Mouse (Mus musculus) limb, embryonic 14.5 days (tissue): ENCODE data around the gene Pde1a. TPM values are rescaled to one million over a fixed set of nuclear protein-coding genes. Genes with fewer than 3 reads are reported as not detected.
A peak's percentile ranks its signal among the peaks of the same experiment; 100 is the strongest.

ENCODE experiments used
- ATAC-seq: fragments of 200-750 bp; cut with Nextera tagmentation; 2 replicates; pipeline ENCODE4 v1.8.0; 2017; ENCODE audit warnings: low read depth, moderate number of reproducible peaks, moderate TSS enrichment; ENCODE audit not compliant: low FRiP score
- DNase-seq: peaks from one replicate; pipeline ENCODE4 v3.0.0-alpha.2; 2015; ENCODE audit warnings: low spot score
- H3K27ac ChIP-seq: fragments of 300-500 bp; sonication (generic); replicated peaks from 2 replicates; pipeline ENCODE4 v1.5.1; 2014; ENCODE audit warnings: low read depth, mild to moderate bottlenecking, low read length, moderate library complexity, mixed read lengths
- H3K27me3 ChIP-seq: fragments of 300-500 bp; sonication (generic); 2 replicates; pipeline ENCODE4 v1.6.1; 2014; ENCODE audit warnings: low read length, mixed read lengths; ENCODE audit not compliant: control insufficient read depth, insufficient read depth
- H3K36me3 ChIP-seq: fragments of 300-500 bp; sonication (generic); 2 replicates; pipeline ENCODE4 v1.6.1; 2014; ENCODE audit warnings: mild to moderate bottlenecking, low read length, moderate library complexity, mixed read lengths; ENCODE audit not compliant: control insufficient read depth, insufficient read depth
- H3K4me1 ChIP-seq: fragments of 300-500 bp; sonication (generic); 2 replicates; pipeline ENCODE4 v1.6.1; 2014; ENCODE audit warnings: antibody characterized with exemption, low read length, mixed read lengths; ENCODE audit not compliant: control insufficient read depth, insufficient read depth
- H3K4me2 ChIP-seq: fragments of 300-500 bp; sonication (generic); replicated peaks from 2 replicates; pipeline ENCODE4 v1.6.1; 2014; ENCODE audit warnings: low read depth, mild to moderate bottlenecking, low read length, moderate library complexity; ENCODE audit not compliant: severe bottlenecking
- H3K4me3 ChIP-seq: fragments of 300-500 bp; sonication (generic); replicated peaks from 2 replicates; pipeline ENCODE4 v1.5.1; 2014; ENCODE audit warnings: low read length
- H3K9ac ChIP-seq: fragments of 300-500 bp; sonication (generic); 2 replicates; pipeline ENCODE4 v1.6.1; 2014; ENCODE audit warnings: mild to moderate bottlenecking, low read depth, low read length, moderate library complexity; ENCODE audit not compliant: severe bottlenecking
- H3K9me3 ChIP-seq: fragments of 300-500 bp; sonication (generic); 2 replicates; pipeline ENCODE4 v1.6.1; 2016; ENCODE audit warnings: low read length; ENCODE audit not compliant: control insufficient read depth
- POLR2A ChIP-seq: fragments of 200-500 bp; IDR thresholded peaks from 2 replicates; pipeline ENCODE4 v1.8.0; 2012; ENCODE audit warnings: inconsistent platforms, mild to moderate bottlenecking, moderate library complexity, borderline replicate concordance; ENCODE audit not compliant: insufficient read depth, insufficient read length; ENCODE audit errors: extremely low read depth
- WGBS: fragments of 180-500 bp; shearing (Covaris S2); extraction: QIAGEN DNeasy Blood & Tissue Kit; methylation state at CpG from one replicate; pipeline ENCODE4 v1.1.7; 2014; 5-methylcytosine and 5-hydroxymethylcytosine counted together
- polyA plus RNA-seq, 2 experiments: library from polyadenylated mRNA; depleted of rRNA in 1 of 2; stranded (reverse) in 1 of 2; unstranded in 1 of 2; fragments of >200 nt; fragmentation: Nextera tagmentation in 1 of 2; extraction: Ambion mirVana in 1 of 2; gene quantifications; 2 replicates each; pipeline versions ENCODE4 v1.2.1 to v1.2.3; 2012 to 2014

Gene Pde1a
- polyA plus RNA-seq, 2 experiments, result 3.0 to 5.6 TPM

- no peaks in the 10 kb centered on the region for H3K4me1 ChIP-seq
- WGBS, result 72% methylated on average over 2 of the region's 2 CpGs
Observed at GRCm38 (mm10) chr2:80086891-80087290, 42.4 kb downstream of the Pde1a start.

DNA sequence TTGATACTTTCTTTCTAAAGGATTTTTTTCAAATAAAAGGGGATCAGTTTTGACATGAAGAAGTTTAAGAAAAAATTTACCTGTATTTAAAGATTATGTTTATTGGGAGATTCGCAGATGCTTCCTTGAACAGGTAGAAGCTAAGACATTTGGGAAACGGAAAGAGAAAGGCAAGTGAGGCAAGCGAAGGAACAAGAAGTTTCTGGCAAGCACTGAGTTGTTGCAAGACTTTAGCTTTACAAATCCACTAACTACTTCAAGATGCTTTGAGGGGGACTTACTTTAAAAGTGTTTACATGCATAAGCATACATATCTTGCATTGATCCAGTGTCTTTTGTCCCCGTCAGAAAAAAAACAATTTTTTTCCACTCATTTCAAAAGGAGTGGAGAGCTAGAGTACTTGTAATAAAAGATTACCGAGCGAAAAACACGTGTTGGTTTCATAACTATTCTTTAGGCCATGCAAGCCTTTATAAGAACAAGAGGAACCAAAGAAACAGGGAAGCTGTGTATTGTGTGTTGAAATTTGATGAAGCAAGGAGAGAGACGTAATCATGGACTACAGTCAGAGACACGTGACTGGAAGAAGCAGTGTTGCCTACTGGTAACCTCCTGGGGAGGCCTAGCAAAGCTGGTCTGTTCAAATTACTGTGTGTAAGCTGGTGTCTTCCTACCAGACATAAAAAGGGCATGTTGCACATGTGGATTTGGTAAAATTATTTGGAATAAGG lies 49.0 kb downstream of the Pde1a start:
- no peak for DNase-seq
- no peak for TF ChIP-seq POLR2A
- H3K4me1 ChIP-seq, result no peaks in the 10 kb centered on the region
- no peak for ATAC-seq
- H3K36me3 ChIP-seq, result no peaks in the 10 kb centered on the region
- H3K9ac ChIP-seq, result no peak overlapping the region
- no peak overlapping the region for H3K27ac ChIP-seq
- no peak overlapping the region for H3K4me3 ChIP-seq
- H3K27me3 ChIP-seq, result no peaks in the 10 kb centered on the region
- H3K4me2 ChIP-seq, result no peak overlapping the region
- no peaks in the 10 kb centered on the region for H3K9me3 ChIP-seq
- WGBS, result 74% methylated on average over 9 of the region's 9 CpGs

More at GRCm38 (mm10) chr2:80086891-80087290, 42.4 kb downstream of the Pde1a start:
- Histone ChIP-seq H3K4me3 (no peak overlapping the region), H3K9ac (no peak overlapping the region), H3K27me3 (no peaks in the 10 kb centered on the region), H3K4me2 (no peak overlapping the region), H3K9me3 (no peaks in the 10 kb centered on the region), H3K27ac (no peak overlapping the region), H3K36me3 (no peaks in the 10 kb centered on the region)
- ATAC-seq (no peak), DNase-seq (peak; percentile 66)
- TF ChIP-seq POLR2A, result no peak

GRCm38 (mm10) chr2:80079618-80080017 lies 49.6 kb downstream of the Pde1a start:
- H3K9me3 ChIP-seq, result no peaks in the 10 kb centered on the region
- TF ChIP-seq POLR2A, result no peak
- H3K4me1 ChIP-seq, result no peaks in the 10 kb centered on the region
- DNase-seq, result no peak
- H3K4me3 ChIP-seq, result no peak overlapping the region
- no peaks in the 10 kb centered on the region for H3K36me3 ChIP-seq
- H3K9ac ChIP-seq, result no peak overlapping the region
- no peaks in the 10 kb centered on the region for H3K27me3 ChIP-seq
- no peak overlapping the region for H3K4me2 ChIP-seq
- WGBS, result 82% methylated on average over 4 of the region's 4 CpGs
- no peak for ATAC-seq
- H3K27ac ChIP-seq, result no peak overlapping the region

DNA sequence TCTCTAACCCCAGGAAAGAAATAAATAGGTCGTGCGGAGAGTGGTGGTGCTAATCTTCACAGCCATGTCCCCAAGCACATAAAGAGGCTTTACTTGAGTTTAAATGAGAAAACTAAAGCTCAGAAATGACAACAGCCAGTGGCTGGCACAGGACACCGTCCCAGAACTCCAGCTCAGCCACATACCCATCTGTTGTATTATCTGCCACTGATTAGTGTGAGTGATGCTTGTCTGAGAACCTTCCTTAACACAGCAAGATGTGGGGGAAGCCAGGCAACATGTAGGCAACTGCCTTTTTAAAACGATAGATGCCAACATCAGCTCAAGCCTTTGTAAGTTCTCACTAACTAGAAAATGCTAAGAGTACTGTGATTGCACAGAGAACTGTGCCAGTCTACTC lies 52.9 kb downstream of the Pde1a start:
- TF ChIP-seq POLR2A, result no peak
- WGBS, result 76% methylated on average over 4 of the region's 4 CpGs
- ATAC-seq (no peak), DNase-seq (no peak)
- Histone ChIP-seq H3K4me1 (no peaks in the 10 kb centered on the region), H3K4me3 (no peak overlapping the region), H3K27me3 (no peaks in the 10 kb centered on the region), H3K36me3 (no peaks in the 10 kb centered on the region), H3K27ac (no peak overlapping the region), H3K9me3 (no peaks in the 10 kb centered on the region), H3K4me2 (no peak overlapping the region), H3K9ac (no peak overlapping the region)

DNA sequence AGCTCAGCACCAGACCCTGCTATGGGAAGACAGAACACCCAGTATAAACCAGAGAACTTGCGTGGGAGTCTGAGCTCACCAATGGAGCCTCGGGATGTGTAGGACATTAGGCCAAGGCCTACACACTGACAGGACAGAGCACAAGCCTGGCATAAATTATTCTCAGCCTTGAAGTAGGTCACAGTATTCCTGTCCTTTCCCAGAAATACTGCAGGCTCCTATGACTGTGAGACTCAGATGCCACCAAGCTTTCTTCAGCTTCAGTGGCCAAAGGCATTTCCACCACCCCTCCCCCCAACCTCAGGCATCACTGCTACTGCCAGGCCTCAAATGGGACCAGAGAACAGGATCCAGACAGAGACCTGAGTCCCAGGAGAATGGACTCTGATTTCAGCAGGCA lies 54.7 kb downstream of the Pde1a start:
- Histone ChIP-seq H3K27me3 (no peaks in the 10 kb centered on the region), H3K4me3 (no peak overlapping the region), H3K4me1 (no peaks in the 10 kb centered on the region), H3K36me3 (no peaks in the 10 kb centered on the region), H3K9me3 (no peaks in the 10 kb centered on the region), H3K4me2 (no peak overlapping the region), H3K9ac (no peak overlapping the region), H3K27ac (no peak overlapping the region)
- WGBS, result 93% methylated on average over 2 of the region's 2 CpGs
- no peak for TF ChIP-seq POLR2A
- no peak for ATAC-seq
- DNase-seq, result no peak
